Mouse (Mus musculus): Measurements from ENCODE around the gene Tasp1. TPM values are rescaled to one million over a fixed set of nuclear protein-coding genes. Genes with fewer than 3 reads are reported as not detected.

Tasp1 gene
- total RNA-seq (2023) = 8.5 to 13.2 TPM (median 10.5 TPM) in 4 replicates

DNA sequence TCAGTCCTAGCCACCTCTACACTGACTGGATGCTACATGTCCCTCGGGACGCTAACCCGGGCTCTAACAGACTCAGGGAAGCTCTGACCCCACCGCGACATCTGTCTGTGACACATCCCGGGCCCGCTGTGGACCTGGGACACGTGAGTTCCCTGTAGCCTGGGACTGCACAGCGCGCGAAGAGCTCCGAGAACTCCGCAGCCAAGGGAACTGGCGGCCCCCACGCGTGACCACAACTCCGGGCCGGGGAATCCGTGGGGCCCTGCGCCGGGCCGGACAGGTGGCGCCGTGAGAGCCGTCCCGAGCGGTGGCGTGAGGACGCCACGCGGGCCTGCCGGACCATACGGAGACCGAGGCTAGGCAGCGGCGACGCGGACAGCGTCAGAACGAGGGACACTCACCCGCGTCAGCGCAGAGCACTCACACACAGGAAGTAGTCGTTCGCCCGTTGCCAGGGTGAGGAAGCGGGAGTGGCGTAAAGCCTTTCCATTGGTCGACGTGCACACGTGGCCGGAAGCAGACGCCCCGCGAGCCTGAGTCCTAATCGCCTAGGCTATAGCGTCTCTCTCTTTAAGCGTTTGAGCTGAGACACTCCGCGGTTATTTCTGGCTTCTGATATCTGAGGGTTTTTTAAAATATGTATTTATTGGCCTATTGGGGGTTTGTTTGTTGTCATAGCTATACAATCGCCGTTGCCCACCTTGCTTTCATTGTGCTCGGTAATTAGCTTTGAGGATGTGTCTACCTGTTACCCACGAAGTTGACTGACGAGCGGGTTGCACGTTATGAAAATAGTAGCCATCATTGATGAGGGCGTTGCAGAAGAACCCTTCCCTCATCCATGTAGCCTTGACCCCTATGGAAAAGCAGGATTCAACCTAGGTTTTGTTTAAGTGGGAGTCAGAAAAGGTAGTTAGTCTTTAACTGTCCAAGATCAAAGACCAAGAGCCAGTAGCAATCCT, at the start of gene Tasp1:
Gene Tasp1 (minus strand): TSS at position 453 of the 962 bp plus-strand sequence.

Other genes with a start within 250 kb of the Tasp1 start
- gene Gm17374, start 85.2 kb upstream of the Tasp1 start, total RNA-seq (2023) = not detected in 4 replicates
- gene Esf1, start 103.8 kb upstream of the Tasp1 start, total RNA-seq (2023) = 28.7 to 41.5 TPM (median 31.7 TPM) in 4 replicates
- 10.7 to 14.3 TPM (median 11.3 TPM) in 4 replicates for gene Ndufaf5, start 103.8 kb upstream of the Tasp1 start, total RNA-seq (2023)